Mouse (Mus musculus): ENCODE data around the gene 0610010K14Rik. TPM values are rescaled to one million over a fixed set of nuclear protein-coding genes. Genes with fewer than 3 reads are reported as not detected.

0610010K14Rik gene
- polyA plus RNA-seq (2017; shearing (Covaris generic)) = 185 TPM

GRCm38 (mm10) chr11:70237457-70238167, at the start of gene 0610010K14Rik:
TSS of gene 0610010K14Rik (minus strand) at chr11:70237914.

GRCm38 (mm10) chr11:70254931-70255531, 17.3 kb upstream of the 0610010K14Rik start, which contains the start of gene Alox12:
TSS of gene Alox12 (minus strand) at chr11:70255353.

GRCm38 (mm10) chr11:70239541-70240279, 2.0 kb upstream of the 0610010K14Rik start, which contains the start of the genes Gm21988 and Rnasek:
TSS of gene Gm21988 (minus strand) at chr11:70239830.
TSS of gene Rnasek (minus strand) at chr11:70239842.

GRCm38 (mm10) chr11:70229260-70230010, 8.3 kb downstream of the 0610010K14Rik start, which contains the start of gene Bcl6b:
TSS of gene Bcl6b (minus strand) at chr11:70229798.

GRCm38 (mm10) chr11:70220731-70221602, 16.7 kb downstream of the 0610010K14Rik start, which contains the start of gene Slc16a13:
TSS of gene Slc16a13 (minus strand) at chr11:70221064.

GRCm38 (mm10) chr11:70212423-70212822, 25.3 kb downstream of the 0610010K14Rik start, which contains the start of gene Slc16a11:
TSS of gene Slc16a11 (plus strand) at chr11:70212752.

Other genes with a start within 250 kb of the 0610010K14Rik start
- gene Gabarap, start 246.8 kb downstream of the 0610010K14Rik start, polyA plus RNA-seq (2017; shearing (Covaris generic)) = 380 TPM
- 88.2 TPM for gene Phf23, start 242.1 kb downstream of the 0610010K14Rik start, polyA plus RNA-seq (2017; shearing (Covaris generic))
- 32.1 TPM for gene Dvl2, start 237.3 kb downstream of the 0610010K14Rik start, polyA plus RNA-seq (2017; shearing (Covaris generic))
- gene Acadvl, start 222.5 kb downstream of the 0610010K14Rik start, polyA plus RNA-seq (2017; shearing (Covaris generic)) = 110 TPM
- gene Dlg4, start 221.0 kb downstream of the 0610010K14Rik start, polyA plus RNA-seq (2017; shearing (Covaris generic)) = 6.1 TPM
- gene Asgr1, start 183.8 kb downstream of the 0610010K14Rik start, polyA plus RNA-seq (2017; shearing (Covaris generic)) = not detected
- gene Asgr2, start 145.3 kb downstream of the 0610010K14Rik start, polyA plus RNA-seq (2017; shearing (Covaris generic)) = not detected
- not detected for gene Mgl2, start 107.6 kb downstream of the 0610010K14Rik start, polyA plus RNA-seq (2017; shearing (Covaris generic))
- not detected for gene Clec10a, start 81.7 kb downstream of the 0610010K14Rik start, polyA plus RNA-seq (2017; shearing (Covaris generic))
- 0.47 TPM for gene Slc16a11, start 25.2 kb downstream of the 0610010K14Rik start, polyA plus RNA-seq (2017; shearing (Covaris generic))
- gene Slc16a13, start 16.9 kb downstream of the 0610010K14Rik start, polyA plus RNA-seq (2017; shearing (Covaris generic)) = 3.4 TPM
- gene Bcl6b, start 8.1 kb downstream of the 0610010K14Rik start, polyA plus RNA-seq (2017; shearing (Covaris generic)) = not detected
- 6.1 TPM for gene Gm21988, start 1.9 kb upstream of the 0610010K14Rik start, polyA plus RNA-seq (2017; shearing (Covaris generic))
- gene Rnasek, start 1.9 kb upstream of the 0610010K14Rik start, polyA plus RNA-seq (2017; shearing (Covaris generic)) = 266 TPM
- 0.17 TPM for gene Alox12, start 17.4 kb upstream of the 0610010K14Rik start, polyA plus RNA-seq (2017; shearing (Covaris generic))
- gene Alox12e, start 84.7 kb upstream of the 0610010K14Rik start, polyA plus RNA-seq (2017; shearing (Covaris generic)) = not detected
- gene Alox15, start 114.1 kb upstream of the 0610010K14Rik start, polyA plus RNA-seq (2017; shearing (Covaris generic)) = 0.41 TPM
- 13.5 TPM for gene Pelp1, start 172.1 kb upstream of the 0610010K14Rik start, polyA plus RNA-seq (2017; shearing (Covaris generic))
- 284 TPM for gene Arrb2, start 194.7 kb upstream of the 0610010K14Rik start, polyA plus RNA-seq (2017; shearing (Covaris generic))
- 70.2 TPM for gene Med11, start 214.0 kb upstream of the 0610010K14Rik start, polyA plus RNA-seq (2017; shearing (Covaris generic))
- gene Zmynd15, start 221.5 kb upstream of the 0610010K14Rik start, polyA plus RNA-seq (2017; shearing (Covaris generic)) = 0.13 TPM
- 1.1 TPM for gene Cxcl16, start 222.1 kb upstream of the 0610010K14Rik start, polyA plus RNA-seq (2017; shearing (Covaris generic))

All from CD4-positive, CD25-positive, alpha-beta regulatory T cell (primary cell).